Mouse (Mus musculus) lung, postnatal 0 days (tissue): ENCODE results near the gene Mnt. TPM values are rescaled to one million over a fixed set of nuclear protein-coding genes. Genes with fewer than 3 reads are reported as not detected.

Experiments used
- ATAC-seq: fragments of 200-750 bp; cut with Nextera tagmentation; 2 replicates; pipeline ENCODE4 v1.8.0; 2017; ENCODE audit warnings: moderate library complexity
- DNase-seq: peaks from one replicate; pipeline ENCODE4 v3.0.0-alpha.2; 2016; ENCODE audit warnings: low spot score
- H3K27ac ChIP-seq: fragments of 300-500 bp; sonication (generic); 2 replicates; pipeline ENCODE4 v1.5.1; 2014; ENCODE audit warnings: antibody characterized with exemption, mild to moderate bottlenecking, low read length, mixed read lengths
- H3K27me3 ChIP-seq: fragments of 300-500 bp; sonication (generic); replicated peaks from 2 replicates; pipeline ENCODE4 v1.6.1; 2014; ENCODE audit warnings: low read length, mixed read lengths; ENCODE audit not compliant: insufficient read depth
- H3K36me3 ChIP-seq: fragments of 300-500 bp; sonication (generic); 2 replicates; pipeline ENCODE4 v1.6.1; 2014; ENCODE audit warnings: low read length, mixed read lengths; ENCODE audit not compliant: insufficient read depth
- H3K4me1 ChIP-seq: fragments of 300-500 bp; sonication (generic); 2 replicates; pipeline ENCODE4 v1.6.1; 2014; ENCODE audit warnings: antibody characterized with exemption, low read depth, low read length, mixed read lengths; ENCODE audit not compliant: insufficient read depth
- H3K4me2 ChIP-seq: fragments of 300-500 bp; sonication (generic); replicated peaks from 2 replicates; pipeline ENCODE4 v1.6.1; 2014; ENCODE audit warnings: low read depth, mild to moderate bottlenecking, low read length, moderate library complexity, mixed read lengths
- H3K4me3 ChIP-seq: fragments of 300-500 bp; sonication (generic); 2 replicates; pipeline ENCODE4 v1.5.1; 2014; ENCODE audit warnings: low read depth, low read length
- H3K9ac ChIP-seq: fragments of 300-500 bp; sonication (generic); replicated peaks from 2 replicates; pipeline ENCODE4 v1.6.1; 2014; ENCODE audit warnings: low read depth, mild to moderate bottlenecking
- H3K9me3 ChIP-seq: fragments of 300-500 bp; sonication (generic); 2 replicates; pipeline ENCODE4 v1.6.1; 2016; ENCODE audit warnings: low read length, mixed read lengths
- CTCF ChIP-seq: IDR thresholded peaks from 2 replicates; pipeline ENCODE4 v1.5.1; 2016; ENCODE audit warnings: antibody characterized with exemption, mild to moderate bottlenecking
- EP300 ChIP-seq: IDR thresholded peaks from 2 replicates; pipeline ENCODE4 v1.6.1; 2016; ENCODE audit warnings: antibody characterized with exemption, mild to moderate bottlenecking, control low read depth
- WGBS: fragments of 180-500 bp; shearing (Covaris S2); extraction: QIAGEN DNeasy Blood & Tissue Kit; methylation state at CpG from one replicate; pipeline ENCODE4 v1.1.7; 2014; 5-methylcytosine and 5-hydroxymethylcytosine counted together
- polyA plus RNA-seq: library from polyadenylated mRNA; unstranded; fragments of >200 nt; fragmentation: Nextera tagmentation; extraction: Ambion mirVana; gene quantifications from 2 replicates; pipeline ENCODE4 v1.2.1, GENCODE M21; 2015

Gene Mnt
- 4.7 and 4.9 TPM in 2 replicates for polyA plus RNA-seq

GRCm38 (mm10) chr11:74830256-74831161 lies at the start of gene Mnt:
TSS of gene Mnt (plus strand) at chr11:74830920.
- DNase-seq (peak; percentile 100), ATAC-seq (peak; percentile 77)
- 4% methylated on average over 43 of the region's 70 CpGs for WGBS
- Histone ChIP-seq H3K4me2 (peak within 1 kb of the TSS; percentile 84), H3K9me3 (no peaks in the 10 kb centered on the region), H3K9ac (peak within 1 kb of the TSS; percentile 96), H3K36me3 (no peaks in the 10 kb centered on the region), H3K4me3 (peak within 1 kb of the TSS; percentile 81), H3K27me3 (no peaks in the 10 kb centered on the region), H3K4me1 (peaks cover 25% of the 10 kb centered on the region; the same call in 1 of the 2 replicates), H3K27ac (peak within 1 kb of the TSS; percentile 98)
- TF ChIP-seq EP300 (peak; percentile 65), CTCF (peak; percentile 34)

GRCm38 (mm10) chr11:74792874-74793273 lies 37.8 kb upstream of the Mnt start:
- Histone ChIP-seq H3K4me2 (no peak overlapping the region), H3K9me3 (no peaks in the 10 kb centered on the region), H3K9ac (no peak overlapping the region), H3K27ac (no peak overlapping the region), H3K4me3 (no peak overlapping the region), H3K4me1 (no peaks in the 10 kb centered on the region), H3K36me3 (peaks cover 18% of the 10 kb centered on the region; the same call in 1 of the 2 replicates), H3K27me3 (no peaks in the 10 kb centered on the region)
- TF ChIP-seq EP300 (no peak), CTCF (no peak)
- no peak for ATAC-seq
- 87% methylated on average over 4 of the region's 4 CpGs for WGBS
- no peak for DNase-seq

GRCm38 (mm10) chr11:74800658-74801057 lies 30.1 kb upstream of the Mnt start:
- Histone ChIP-seq H3K9ac (no peak overlapping the region), H3K27me3 (no peaks in the 10 kb centered on the region), H3K27ac (no peak overlapping the region), H3K4me3 (no peak overlapping the region), H3K36me3 (0 out of 2 replicates have a peak, but pooled peaks cover 3% of the 10 kb centered on the region), H3K9me3 (no peaks in the 10 kb centered on the region), H3K4me2 (no peak overlapping the region), H3K4me1 (no peaks in the 10 kb centered on the region)
- DNase-seq (peak; percentile 26), ATAC-seq (no peak)
- TF ChIP-seq CTCF, result no peak
- TF ChIP-seq EP300, result no peak
- 74% methylated on average over 4 of the region's 4 CpGs for WGBS

- TF ChIP-seq CTCF, result no peak
- 0 out of 2 replicates have a peak, but pooled peaks have one; percentile 28 for TF ChIP-seq EP300
- WGBS, result 70% methylated on average over 3 of the region's 3 CpGs
- H3K27ac ChIP-seq, result no peak overlapping the region
- no peak overlapping the region for H3K4me3 ChIP-seq
- DNase-seq (peak; percentile 61), ATAC-seq (peak; percentile 74)
- 0 out of 2 replicates have a peak, but pooled peaks cover 6% of the 10 kb centered on the region for H3K36me3 ChIP-seq
- H3K9ac ChIP-seq, result no peak overlapping the region
- H3K4me2 ChIP-seq, result no peak overlapping the region
- no peaks in the 10 kb centered on the region for H3K27me3 ChIP-seq
- no peaks in the 10 kb centered on the region for H3K4me1 ChIP-seq
- H3K9me3 ChIP-seq, result no peaks in the 10 kb centered on the region
Observed at GRCm38 (mm10) chr11:74804081-74804627, 26.6 kb upstream of the Mnt start.

- peak; percentile 51 for DNase-seq
- 80% methylated on average over 6 of the region's 6 CpGs for WGBS
- Histone ChIP-seq H3K4me1 (no peaks in the 10 kb centered on the region), H3K4me3 (no peak overlapping the region), H3K9ac (no peak overlapping the region), H3K27ac (no peak overlapping the region), H3K36me3 (0 out of 2 replicates have a peak, but pooled peaks cover 6% of the 10 kb centered on the region), H3K4me2 (no peak overlapping the region), H3K27me3 (no peaks in the 10 kb centered on the region), H3K9me3 (no peaks in the 10 kb centered on the region)
- peak; percentile 65; the same call in 1 of the 2 replicates for ATAC-seq
- TF ChIP-seq CTCF, result no peak
- TF ChIP-seq EP300, result 0 out of 2 replicates have a peak, but pooled peaks have one; percentile 29
Observed at GRCm38 (mm10) chr11:74807246-74807882, 23.4 kb upstream of the Mnt start.
